Mouse (Mus musculus) liver, embryonic 15.5 days (tissue): ENCODE measurements around the gene Thada. TPM values are rescaled to one million over a fixed set of nuclear protein-coding genes. Genes with fewer than 3 reads are reported as not detected.

Experiments
- ATAC-seq: fragments of 200-750 bp; cut with Nextera tagmentation; 2 replicates; pipeline ENCODE4 v1.8.0; 2017; ENCODE audit warnings: moderate number of reproducible peaks, mild to moderate bottlenecking, moderate library complexity; ENCODE audit not compliant: insufficient read depth
- H3K27ac ChIP-seq: fragments of 300-500 bp; sonication (generic); replicated peaks from 2 replicates; pipeline ENCODE4 v1.5.1; 2015; ENCODE audit warnings: mild to moderate bottlenecking, inconsistent platforms
- H3K27me3 ChIP-seq: fragments of 300-500 bp; sonication (generic); 2 replicates; pipeline ENCODE4 v1.6.1; 2015; ENCODE audit warnings: mild to moderate bottlenecking, inconsistent platforms
- H3K36me3 ChIP-seq: fragments of 300-500 bp; sonication (generic); replicated peaks from 2 replicates; pipeline ENCODE4 v1.6.1; 2015; ENCODE audit warnings: moderate library complexity, mild to moderate bottlenecking, inconsistent platforms
- H3K4me1 ChIP-seq: fragments of 300-500 bp; sonication (generic); replicated peaks from 2 replicates; pipeline ENCODE4 v1.6.1; 2015; ENCODE audit warnings: inconsistent platforms
- H3K4me2 ChIP-seq: fragments of 300-500 bp; sonication (generic); 2 replicates; pipeline ENCODE4 v1.6.1; 2015; ENCODE audit warnings: moderate library complexity, mild to moderate bottlenecking, inconsistent platforms
- H3K4me3 ChIP-seq: fragments of 300-500 bp; sonication (generic); replicated peaks from 2 replicates; pipeline ENCODE4 v1.5.1; 2015; ENCODE audit warnings: mild to moderate bottlenecking, inconsistent platforms
- H3K9ac ChIP-seq: fragments of 300-500 bp; sonication (generic); 2 replicates; pipeline ENCODE4 v1.6.1; 2015; ENCODE audit warnings: moderate library complexity, mild to moderate bottlenecking, inconsistent platforms
- H3K9me3 ChIP-seq: fragments of 300-500 bp; sonication (generic); replicated peaks from 2 replicates; pipeline ENCODE4 v1.6.1; 2016; ENCODE audit warnings: inconsistent platforms
- WGBS: fragments of 180-500 bp; shearing (Covaris S2); methylation state at CpG from one replicate; pipeline ENCODE4 v1.1.7; 2015; ENCODE audit warnings: mixed read lengths; ENCODE audit not compliant: insufficient replicate concordance; 5-methylcytosine and 5-hydroxymethylcytosine counted together
- polyA plus RNA-seq: library from polyadenylated mRNA; unstranded; fragments of >200 nt; fragmentation: Nextera tagmentation; extraction: Ambion mirVana; gene quantifications from 2 replicates; pipeline ENCODE4 v1.2.1, GENCODE M21; 2015

Gene Thada
- polyA plus RNA-seq, 1 experiment from 2014 or later, result 2.3 TPM

GRCm38 (mm10) chr17:84207611-84208010 lies 258.4 kb downstream of the Thada start:
- Histone ChIP-seq H3K9ac (no peak overlapping the region), H3K27me3 (no peaks in the 10 kb centered on the region), H3K27ac (no peak overlapping the region), H3K9me3 (no peaks in the 10 kb centered on the region), H3K4me1 (peaks cover 8% of the 10 kb centered on the region; the same call in 1 of the 2 replicates), H3K36me3 (no peaks in the 10 kb centered on the region), H3K4me2 (no peak overlapping the region), H3K4me3 (no peak overlapping the region)
- WGBS, result 76% methylated on average over 3 of the region's 3 CpGs
- ATAC-seq, result no peak

GRCm38 (mm10) chr17:84206239-84206638 lies 259.8 kb downstream of the Thada start:
- ATAC-seq, result no peak
- H3K4me2 ChIP-seq, result no peak overlapping the region
- no peak overlapping the region for H3K9ac ChIP-seq
- peaks cover 8% of the 10 kb centered on the region; the same call in 1 of the 2 replicates for H3K4me1 ChIP-seq
- WGBS, result 73% methylated on average over 3 of the region's 3 CpGs
- H3K4me3 ChIP-seq, result no peak overlapping the region
- no peak overlapping the region for H3K27ac ChIP-seq
- no peaks in the 10 kb centered on the region for H3K9me3 ChIP-seq
- H3K36me3 ChIP-seq, result no peaks in the 10 kb centered on the region
- no peaks in the 10 kb centered on the region for H3K27me3 ChIP-seq

- H3K4me2 ChIP-seq, result no peak overlapping the region
- H3K9ac ChIP-seq, result no peak overlapping the region
- no peaks in the 10 kb centered on the region for H3K27me3 ChIP-seq
- WGBS, result 69% methylated on average over 5 of the region's 5 CpGs
- H3K4me1 ChIP-seq, result peaks cover 11% of the 10 kb centered on the region; the same call in 1 of the 2 replicates
- H3K9me3 ChIP-seq, result no peaks in the 10 kb centered on the region
- H3K27ac ChIP-seq, result no peak overlapping the region
- ATAC-seq, result no peak
- H3K36me3 ChIP-seq, result no peaks in the 10 kb centered on the region
- H3K4me3 ChIP-seq, result no peak overlapping the region
Measured at GRCm38 (mm10) chr17:84204962-84205361, 261.0 kb downstream of the Thada start.

GRCm38 (mm10) chr17:84203340-84203739 lies 262.7 kb downstream of the Thada start:
- no peak overlapping the region for H3K27ac ChIP-seq
- H3K36me3 ChIP-seq, result no peaks in the 10 kb centered on the region
- 80% methylated on average over 7 of the region's 7 CpGs for WGBS
- no peaks in the 10 kb centered on the region for H3K9me3 ChIP-seq
- no peak for ATAC-seq
- H3K27me3 ChIP-seq, result no peaks in the 10 kb centered on the region
- no peak overlapping the region for H3K9ac ChIP-seq
- H3K4me2 ChIP-seq, result no peak overlapping the region
- H3K4me3 ChIP-seq, result no peak overlapping the region
- H3K4me1 ChIP-seq, result peaks cover 14% of the 10 kb centered on the region

- Histone ChIP-seq H3K36me3 (no peaks in the 10 kb centered on the region), H3K9me3 (no peaks in the 10 kb centered on the region), H3K27ac (no peak overlapping the region), H3K4me1 (peaks cover 18% of the 10 kb centered on the region), H3K9ac (no peak overlapping the region), H3K27me3 (no peaks in the 10 kb centered on the region), H3K4me2 (no peak overlapping the region), H3K4me3 (no peak overlapping the region)
- WGBS, result 76% methylated on average over 5 of the region's 5 CpGs
- ATAC-seq, result no peak
Measured at GRCm38 (mm10) chr17:84201183-84201582, 264.8 kb downstream of the Thada start.

GRCm38 (mm10) chr17:84197912-84198344 lies 268.1 kb downstream of the Thada start:
- H3K9me3 ChIP-seq, result no peaks in the 10 kb centered on the region
- no peaks in the 10 kb centered on the region for H3K27me3 ChIP-seq
- 0 out of 2 replicates have a peak, but pooled peaks cover 4% of the 10 kb centered on the region for H3K36me3 ChIP-seq
- H3K4me1 ChIP-seq, result peaks cover 19% of the 10 kb centered on the region
- no peak overlapping the region for H3K9ac ChIP-seq
- WGBS, result 69% methylated on average over 4 of the region's 4 CpGs
- H3K4me3 ChIP-seq, result no peak overlapping the region
- H3K27ac ChIP-seq, result no peak overlapping the region
- ATAC-seq, result no peak
- H3K4me2 ChIP-seq, result no peak overlapping the region

GRCm38 (mm10) chr17:84196329-84196728 lies 269.7 kb downstream of the Thada start:
- H3K27ac ChIP-seq, result no peak overlapping the region
- H3K4me2 ChIP-seq, result no peak overlapping the region
- no peak overlapping the region for H3K9ac ChIP-seq
- H3K27me3 ChIP-seq, result no peaks in the 10 kb centered on the region
- peaks cover 16% of the 10 kb centered on the region for H3K36me3 ChIP-seq
- no peak overlapping the region for H3K4me3 ChIP-seq
- no peaks in the 10 kb centered on the region for H3K9me3 ChIP-seq
- peaks cover 19% of the 10 kb centered on the region for H3K4me1 ChIP-seq
- no peak for ATAC-seq

- H3K9ac ChIP-seq, result no peak overlapping the region
Measured at GRCm38 (mm10) chr17:84195835-84196234, 270.2 kb downstream of the Thada start.

GRCm38 (mm10) chr17:84195003-84195395 lies 271.0 kb downstream of the Thada start:
- no peaks in the 10 kb centered on the region for H3K9me3 ChIP-seq
- H3K27ac ChIP-seq, result no peak overlapping the region
- H3K4me1 ChIP-seq, result peaks cover 26% of the 10 kb centered on the region
- no peak overlapping the region for H3K9ac ChIP-seq
- 37% methylated on average over 4 of the region's 4 CpGs for WGBS
- peaks cover 16% of the 10 kb centered on the region for H3K36me3 ChIP-seq
- no peak overlapping the region for H3K4me2 ChIP-seq
- ATAC-seq, result no peak
- H3K27me3 ChIP-seq, result no peaks in the 10 kb centered on the region
- no peak overlapping the region for H3K4me3 ChIP-seq

More at GRCm38 (mm10) chr17:84195835-84196234, 270.2 kb downstream of the Thada start:
- peaks cover 22% of the 10 kb centered on the region for H3K4me1 ChIP-seq
- H3K4me2 ChIP-seq, result no peak overlapping the region
- H3K27ac ChIP-seq, result no peak overlapping the region
- peaks cover 16% of the 10 kb centered on the region for H3K36me3 ChIP-seq
- no peaks in the 10 kb centered on the region for H3K27me3 ChIP-seq
- no peak overlapping the region for H3K4me3 ChIP-seq
- H3K9me3 ChIP-seq, result no peaks in the 10 kb centered on the region
- 77% methylated on average over 3 of the region's 3 CpGs for WGBS
- ATAC-seq, result no peak

- H3K36me3 ChIP-seq, result peaks cover 16% of the 10 kb centered on the region
- no peak overlapping the region for H3K9ac ChIP-seq
- H3K4me1 ChIP-seq, result peaks cover 32% of the 10 kb centered on the region
- ATAC-seq, result no peak
- H3K4me3 ChIP-seq, result no peak overlapping the region
- WGBS, result 57% methylated on average over 4 of the region's 4 CpGs
- H3K4me2 ChIP-seq, result no peak overlapping the region
- H3K27ac ChIP-seq, result no peak overlapping the region
- H3K27me3 ChIP-seq, result no peaks in the 10 kb centered on the region
- H3K9me3 ChIP-seq, result no peaks in the 10 kb centered on the region
Measured at GRCm38 (mm10) chr17:84194282-84195002, 271.6 kb downstream of the Thada start.

GRCm38 (mm10) chr17:84193411-84193810 lies 272.6 kb downstream of the Thada start:
- ATAC-seq, result no peak
- peaks cover 16% of the 10 kb centered on the region for H3K36me3 ChIP-seq
- no peak overlapping the region for H3K27ac ChIP-seq
- peaks cover 40% of the 10 kb centered on the region for H3K4me1 ChIP-seq
- H3K9me3 ChIP-seq, result no peaks in the 10 kb centered on the region
- no peak overlapping the region for H3K9ac ChIP-seq
- H3K27me3 ChIP-seq, result no peaks in the 10 kb centered on the region
- whole genome bisulfite sequencing, result 84% methylated on average over 9 of the region's 9 CpGs
- H3K4me2 ChIP-seq, result no peak overlapping the region
- no peak overlapping the region for H3K4me3 ChIP-seq

- Histone ChIP-seq H3K27ac (no peak overlapping the region), H3K9me3 (no peaks in the 10 kb centered on the region), H3K9ac (no peak overlapping the region), H3K4me2 (no peak overlapping the region), H3K36me3 (peaks cover 16% of the 10 kb centered on the region), H3K4me3 (no peak overlapping the region), H3K4me1 (peaks cover 40% of the 10 kb centered on the region), H3K27me3 (no peaks in the 10 kb centered on the region)
- ATAC-seq, result no peak
- WGBS, result 77% methylated on average over 4 of the region's 4 CpGs
Measured at GRCm38 (mm10) chr17:84191946-84192345, 274.1 kb downstream of the Thada start.
